Mouse (Mus musculus) hindbrain, embryonic 11.5 days (tissue): ENCODE measurements at regions not wholly inside any gene's neighbourhood (a gene's known extent, or its start where the extent isn't known, plus 50 kb on each side); places are given as distances from the start of the nearest gene placed in this dataset.
A peak's percentile ranks its signal among the peaks of the same experiment; 100 is the strongest.

Source experiments
- ATAC-seq: fragments of 200-750 bp; cut with Nextera tagmentation; 2 replicates; pipeline ENCODE4 v1.8.0; 2017; ENCODE audit warnings: mild to moderate bottlenecking, moderate TSS enrichment, moderate library complexity; ENCODE audit not compliant: low FRiP score
- DNase-seq: peaks from one replicate; pipeline ENCODE4 v3.0.0-alpha.2; 2015; ENCODE audit warnings: low spot score
- H3K27ac ChIP-seq: fragments of 300-500 bp; sonication (generic); 2 replicates; pipeline ENCODE4 v1.5.1; 2014; ENCODE audit warnings: mild to moderate bottlenecking, low read depth, low read length
- H3K27me3 ChIP-seq: fragments of 300-500 bp; sonication (generic); 2 replicates; pipeline ENCODE4 v1.6.1; 2014; ENCODE audit warnings: mild to moderate bottlenecking, low read length, moderate library complexity, mixed read lengths; ENCODE audit not compliant: control insufficient read depth, insufficient read depth
- H3K36me3 ChIP-seq: fragments of 300-500 bp; sonication (generic); 2 replicates; pipeline ENCODE4 v1.6.1; 2014; ENCODE audit warnings: mild to moderate bottlenecking, low read length, moderate library complexity, mixed read lengths; ENCODE audit not compliant: control insufficient read depth, insufficient read depth
- H3K4me1 ChIP-seq: fragments of 300-500 bp; sonication (generic); replicated peaks from 2 replicates; pipeline ENCODE4 v1.6.1; 2014; ENCODE audit warnings: low read length, mixed read lengths; ENCODE audit not compliant: control insufficient read depth, insufficient read depth
- H3K4me2 ChIP-seq: fragments of 300-500 bp; sonication (generic); replicated peaks from 2 replicates; pipeline ENCODE4 v1.6.1; 2014; ENCODE audit warnings: mild to moderate bottlenecking, low read depth, low read length
- H3K4me3 ChIP-seq: fragments of 300-500 bp; sonication (generic); 2 replicates; pipeline ENCODE4 v1.5.1; 2014; ENCODE audit warnings: low read depth, low read length
- H3K9ac ChIP-seq: fragments of 300-500 bp; sonication (generic); 2 replicates; pipeline ENCODE4 v1.6.1; 2014; ENCODE audit warnings: low read depth, low read length
- H3K9me3 ChIP-seq: fragments of 300-500 bp; sonication (generic); 2 replicates; pipeline ENCODE4 v1.6.1; 2016; ENCODE audit warnings: low read length; ENCODE audit not compliant: control insufficient read depth
- WGBS: fragments of 180-500 bp; shearing (Covaris S2); extraction: QIAGEN DNeasy Blood & Tissue Kit; methylation state at CpG from one replicate; pipeline ENCODE4 v1.1.7; 2014; 5-methylcytosine and 5-hydroxymethylcytosine counted together

DNA sequence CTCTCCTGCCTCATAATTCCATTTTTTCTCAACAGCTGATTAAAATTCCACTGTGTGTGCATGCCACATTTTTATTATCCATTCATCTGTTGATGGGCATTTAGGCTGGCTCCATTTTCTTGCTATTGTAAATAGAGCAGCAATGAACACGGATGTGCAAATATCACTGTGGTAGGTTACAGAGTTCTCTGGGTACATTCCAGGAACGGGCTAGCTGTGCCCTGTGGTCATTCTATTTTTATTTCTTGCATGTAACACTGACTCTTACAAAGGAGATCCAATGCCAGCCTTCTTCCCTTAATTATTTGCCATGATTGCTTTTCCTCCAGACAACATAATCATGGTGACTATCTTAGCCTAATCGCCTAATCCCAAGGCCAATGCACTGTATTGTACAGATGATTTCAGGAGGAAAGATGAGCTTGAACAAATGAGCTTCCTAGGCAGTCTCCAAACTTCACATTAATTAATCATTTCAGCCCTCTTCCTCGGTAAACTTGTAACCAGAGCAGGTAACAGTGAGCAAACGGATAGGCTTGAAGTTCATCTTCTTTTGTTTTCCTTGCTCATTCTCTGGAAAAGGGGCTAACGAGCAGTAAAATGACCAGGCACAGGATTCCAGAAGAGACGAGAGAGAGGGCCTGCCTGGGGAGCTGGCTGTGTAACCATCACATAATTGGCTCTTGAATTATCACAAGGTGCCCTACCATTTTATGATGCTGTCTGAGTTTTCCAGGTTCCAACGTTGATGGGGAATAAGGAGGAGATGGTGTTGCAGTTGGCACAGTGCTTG, 77.6 kb upstream of the Ppp2r3a start:
- no peaks in the 10 kb centered on the region for H3K27me3 ChIP-seq
- H3K4me3 ChIP-seq: no peak overlapping the region
- DNase-seq (no peak), ATAC-seq (no peak)
- H3K9me3 ChIP-seq: no peaks in the 10 kb centered on the region
- no peak overlapping the region for H3K27ac ChIP-seq
- 74% methylated on average over 8 of the region's 8 CpGs for WGBS
- no peak overlapping the region for H3K4me2 ChIP-seq
- H3K4me1 ChIP-seq: no peaks in the 10 kb centered on the region
- H3K36me3 ChIP-seq: no peaks in the 10 kb centered on the region
- H3K9ac ChIP-seq: no peak overlapping the region

DNA sequence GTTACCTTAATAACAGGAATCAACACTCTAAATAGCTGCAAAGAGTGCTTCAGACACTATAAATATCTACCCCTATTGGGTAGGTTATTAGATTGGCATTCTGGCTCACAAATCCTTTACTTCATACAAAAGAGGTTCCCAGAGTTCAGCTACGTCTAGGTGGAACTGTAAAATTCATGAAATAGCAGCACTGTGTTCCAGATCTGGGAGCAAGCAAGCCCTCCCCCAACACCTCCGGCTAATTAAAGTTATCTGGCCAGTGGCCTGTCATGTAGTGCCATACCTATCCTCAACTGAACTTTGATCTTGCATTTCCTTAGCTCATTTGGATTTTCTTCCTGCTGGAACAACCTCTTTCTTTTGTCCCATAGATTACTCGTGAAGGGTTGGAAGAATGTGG, 75.4 kb upstream of the Ppp2r3a start:
- DNase-seq: no peak
- Histone ChIP-seq H3K9ac (no peak overlapping the region), H3K27ac (no peak overlapping the region), H3K27me3 (no peaks in the 10 kb centered on the region), H3K4me1 (no peaks in the 10 kb centered on the region), H3K4me3 (no peak overlapping the region), H3K36me3 (no peaks in the 10 kb centered on the region), H3K4me2 (no peak overlapping the region), H3K9me3 (no peaks in the 10 kb centered on the region)
- WGBS: 62% methylated on average over 3 of the region's 3 CpGs
- ATAC-seq: no peak

GRCm38 (mm10) chr9:101314036-101314435, 62.4 kb upstream of the Ppp2r3a start:
- no peak for ATAC-seq
- Histone ChIP-seq H3K9me3 (no peaks in the 10 kb centered on the region), H3K4me1 (no peaks in the 10 kb centered on the region), H3K27ac (no peak overlapping the region), H3K4me3 (no peak overlapping the region), H3K36me3 (no peaks in the 10 kb centered on the region), H3K9ac (no peak overlapping the region), H3K4me2 (no peak overlapping the region), H3K27me3 (no peaks in the 10 kb centered on the region)
- 47% methylated on average over 4 of the region's 4 CpGs for WGBS
- DNase-seq: peak; percentile 83

GRCm38 (mm10) chr9:101306408-101306935, 54.9 kb upstream of the Ppp2r3a start:
- H3K27me3 ChIP-seq: no peaks in the 10 kb centered on the region
- 88% methylated on average over 10 of the region's 10 CpGs for WGBS
- H3K9ac ChIP-seq: no peak overlapping the region
- no peaks in the 10 kb centered on the region for H3K4me1 ChIP-seq
- DNase-seq: no peak
- H3K4me2 ChIP-seq: no peak overlapping the region
- no peak for ATAC-seq
- no peaks in the 10 kb centered on the region for H3K9me3 ChIP-seq
- no peak overlapping the region for H3K27ac ChIP-seq
- H3K4me3 ChIP-seq: no peak overlapping the region
- no peaks in the 10 kb centered on the region for H3K36me3 ChIP-seq

GRCm38 (mm10) chr9:101305730-101306129, 54.1 kb upstream of the Ppp2r3a start:
- 92% methylated on average over 4 of the region's 4 CpGs for WGBS
- no peak for ATAC-seq
- Histone ChIP-seq H3K4me3 (no peak overlapping the region), H3K27ac (no peak overlapping the region), H3K27me3 (no peaks in the 10 kb centered on the region), H3K9me3 (no peaks in the 10 kb centered on the region), H3K36me3 (no peaks in the 10 kb centered on the region), H3K4me2 (no peak overlapping the region), H3K9ac (no peak overlapping the region), H3K4me1 (no peaks in the 10 kb centered on the region)
- no peak for DNase-seq
